Mouse (Mus musculus): Measurements from ENCODE around the gene Daglb. TPM values are rescaled to one million over a fixed set of nuclear protein-coding genes. Genes with fewer than 3 reads are reported as not detected.
A peak's percentile ranks its signal among the peaks of the same experiment; 100 is the strongest.
"Not testable (repeated sequence)": the region's sequence is repeated elsewhere in the genome, so short reads cannot be mapped to it uniquely, and the experiment has no call there.

Daglb gene
- polyA plus RNA-seq, 1 experiment = not detected

DNA sequence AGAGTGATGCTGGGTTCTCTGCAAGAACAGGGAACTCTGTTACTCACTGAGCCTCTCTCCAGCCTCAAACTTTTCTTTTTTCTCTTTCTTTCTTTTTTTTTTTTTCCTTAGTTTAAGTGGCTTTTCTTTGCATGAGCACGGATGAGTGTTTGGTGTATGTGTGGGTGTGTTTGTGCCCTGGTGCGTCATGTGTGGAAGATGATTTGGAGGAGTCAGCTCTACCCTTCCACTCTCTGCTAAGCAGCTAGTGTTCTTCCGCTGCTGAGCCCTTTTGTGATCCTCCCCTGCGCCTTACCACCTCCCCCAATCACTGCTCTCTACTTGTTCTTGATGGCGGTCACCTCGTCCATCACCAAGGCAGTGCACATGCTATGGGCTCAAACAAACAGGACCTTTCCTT lies 31.3 kb downstream of the Daglb start:
- TF ChIP-seq CTCF (IDR thresholded peaks at IDR 0.05; ENCODE audit: insufficient read depth, low read depth, low read length) = no peak
- H3K4me3 ChIP-seq (ENCODE audit: insufficient read depth, low read depth, low read length) = no peak overlapping the region
- H3K4me1 ChIP-seq (ENCODE audit: control insufficient read depth, insufficient read depth, low read length) = no peaks in the 10 kb centered on the region
- WGBS = 90% methylated on average over 6 of the region's 6 CpGs
- no peak overlapping the region for H3K27ac ChIP-seq (ENCODE audit: insufficient read depth, low read depth, low read length)

DNA sequence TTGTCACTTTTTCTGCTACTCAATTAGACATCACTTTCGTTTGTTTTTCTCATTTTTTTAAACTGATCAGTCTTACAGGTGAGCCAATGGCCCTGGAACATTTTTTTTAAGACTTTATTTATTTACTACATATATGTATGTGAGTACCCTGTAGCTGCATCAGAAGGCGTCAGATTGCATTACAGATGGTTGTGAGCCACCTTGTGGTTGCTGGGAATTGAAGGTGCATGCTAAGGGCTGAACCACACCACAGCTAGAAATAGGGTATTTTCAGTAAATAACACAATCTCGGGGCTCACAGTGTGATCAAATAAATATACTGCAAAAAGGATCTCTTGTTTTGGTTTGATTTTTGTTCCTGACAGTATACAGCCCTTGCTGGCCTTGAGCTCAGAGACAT lies 33.1 kb downstream of the Daglb start:
- no peak overlapping the region for H3K4me3 ChIP-seq (ENCODE audit: insufficient read depth, low read depth, low read length)
- 0 out of 2 replicates have a peak, but pooled peaks cover 4% of the 10 kb centered on the region for H3K4me1 ChIP-seq (ENCODE audit: control insufficient read depth, insufficient read depth, low read length)
- 78% methylated on average over 3 of the region's 3 CpGs for WGBS
- TF ChIP-seq CTCF (IDR thresholded peaks at IDR 0.05; ENCODE audit: insufficient read depth, low read depth, low read length) (no peak), POLR2A (IDR thresholded peaks at IDR 0.05; ENCODE audit: insufficient read depth, low read depth, low read length) (no peak)
- H3K27ac ChIP-seq (ENCODE audit: insufficient read depth, low read depth, low read length) = no peak overlapping the region

DNA sequence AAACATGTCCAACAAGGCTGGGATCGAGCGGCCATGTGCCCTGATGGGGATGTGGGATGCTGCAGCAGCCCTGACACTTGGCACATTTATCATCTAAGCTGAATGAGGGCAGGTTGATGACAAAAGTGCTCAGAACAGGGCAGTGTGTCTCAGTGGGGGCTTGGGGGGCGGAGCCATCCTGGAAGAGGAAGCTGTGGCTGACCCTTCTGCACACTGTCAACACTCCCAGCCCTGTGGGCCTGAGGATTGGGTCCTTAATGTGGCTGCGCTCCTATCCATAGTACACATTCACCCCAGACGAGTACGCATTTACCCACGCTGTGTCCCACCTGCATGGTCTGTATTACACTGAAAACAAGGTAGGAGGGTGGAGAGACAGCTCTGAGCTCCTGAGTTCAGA lies 34.8 kb downstream of the Daglb start:
- Histone ChIP-seq H3K4me1 (ENCODE audit: control insufficient read depth, insufficient read depth, low read length) (0 out of 2 replicates have a peak, but pooled peaks cover 4% of the 10 kb centered on the region), H3K4me3 (ENCODE audit: insufficient read depth, low read depth, low read length) (no peak overlapping the region), H3K27ac (ENCODE audit: insufficient read depth, low read depth, low read length) (no peak overlapping the region)
- 93% methylated on average over 7 of the region's 7 CpGs for WGBS
- TF ChIP-seq POLR2A (IDR thresholded peaks at IDR 0.05; ENCODE audit: insufficient read depth, low read depth, low read length) (no peak), CTCF (IDR thresholded peaks at IDR 0.05; ENCODE audit: insufficient read depth, low read depth, low read length) (no peak)

DNA sequence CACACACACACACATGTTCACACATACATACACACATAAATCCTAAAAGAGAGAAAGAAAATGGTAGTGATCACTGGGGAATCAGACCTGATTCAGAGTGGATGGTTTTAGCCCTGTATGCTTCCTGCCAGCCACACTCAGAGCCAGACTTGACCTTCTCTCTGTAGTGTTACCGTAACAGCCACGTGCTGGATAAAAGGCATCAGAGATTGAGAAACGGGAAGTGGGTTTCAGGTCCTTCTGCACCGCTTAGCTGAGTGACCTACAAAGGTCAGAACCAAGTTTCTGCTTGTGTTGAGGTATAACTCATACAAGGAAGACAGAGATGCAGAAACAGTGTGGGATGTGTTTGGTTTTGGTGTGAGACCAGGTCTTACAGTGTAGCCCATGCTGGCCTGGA lies 35.3 kb downstream of the Daglb start:
- Histone ChIP-seq H3K4me1 (ENCODE audit: control insufficient read depth, insufficient read depth, low read length) (0 out of 2 replicates have a peak, but pooled peaks cover 4% of the 10 kb centered on the region), H3K27ac (ENCODE audit: insufficient read depth, low read depth, low read length) (no peak overlapping the region), H3K4me3 (ENCODE audit: insufficient read depth, low read depth, low read length) (no peak overlapping the region)
- WGBS = 90% methylated on average over 4 of the region's 4 CpGs
- TF ChIP-seq CTCF (IDR thresholded peaks at IDR 0.05; ENCODE audit: insufficient read depth, low read depth, low read length) (no peak), POLR2A (IDR thresholded peaks at IDR 0.05; ENCODE audit: insufficient read depth, low read depth, low read length) (no peak)

DNA sequence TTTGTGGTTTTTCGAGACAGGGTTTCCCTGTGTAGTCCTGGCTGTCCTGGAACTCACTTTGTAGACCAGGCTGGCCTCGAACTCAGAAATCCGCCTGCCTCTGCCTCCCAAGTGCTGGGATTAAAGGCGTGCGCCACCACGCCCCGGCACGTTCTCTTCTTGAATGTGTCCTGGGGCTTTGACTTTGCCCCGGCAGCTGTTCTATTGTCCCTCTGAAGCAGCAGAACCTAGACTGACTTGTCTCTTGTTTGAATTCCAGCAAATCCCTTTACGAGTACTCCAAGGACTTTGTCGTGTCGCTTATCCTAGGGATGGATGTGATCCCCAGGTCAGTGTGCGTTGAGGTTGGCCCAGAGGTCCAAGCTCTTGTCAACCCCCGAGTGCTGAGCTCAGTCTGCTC lies 36.3 kb downstream of the Daglb start:
- WGBS = 90% methylated on average over 13 of the region's 14 CpGs
- H3K4me1 ChIP-seq (ENCODE audit: control insufficient read depth, insufficient read depth, low read length); H3K27ac ChIP-seq (ENCODE audit: insufficient read depth, low read depth, low read length); H3K4me3 ChIP-seq (ENCODE audit: insufficient read depth, low read depth, low read length): not testable (repeated sequence)

DNA sequence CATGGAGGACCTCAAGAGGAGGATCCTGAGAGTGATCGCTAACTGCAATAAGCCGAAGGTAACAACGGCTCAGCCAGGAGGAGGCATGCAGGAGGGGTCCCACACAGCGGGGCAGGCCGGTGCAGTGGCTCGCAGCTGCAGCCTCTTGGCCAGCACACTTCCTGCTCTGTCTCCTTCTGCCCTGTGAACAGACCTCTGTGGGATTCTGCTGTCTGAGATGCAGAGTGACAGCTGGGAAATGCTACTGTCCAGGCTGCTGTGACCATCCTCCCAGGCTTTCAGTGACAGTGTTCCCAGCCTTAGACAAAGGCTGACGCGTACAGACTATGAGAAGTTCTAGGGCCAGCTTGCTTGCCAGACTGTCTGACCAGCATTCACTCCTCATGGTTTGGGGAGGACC lies 36.8 kb downstream of the Daglb start:
- TF ChIP-seq CTCF (IDR thresholded peaks at IDR 0.05; ENCODE audit: insufficient read depth, low read depth, low read length) = no peak
- H3K4me1 ChIP-seq (ENCODE audit: control insufficient read depth, insufficient read depth, low read length) = 0 out of 2 replicates have a peak, but pooled peaks cover 4% of the 10 kb centered on the region
- 79% methylated on average over 8 of the region's 8 CpGs for WGBS
- no peak overlapping the region for H3K4me3 ChIP-seq (ENCODE audit: insufficient read depth, low read depth, low read length)
- H3K27ac ChIP-seq (ENCODE audit: insufficient read depth, low read depth, low read length) = no peak overlapping the region

DNA sequence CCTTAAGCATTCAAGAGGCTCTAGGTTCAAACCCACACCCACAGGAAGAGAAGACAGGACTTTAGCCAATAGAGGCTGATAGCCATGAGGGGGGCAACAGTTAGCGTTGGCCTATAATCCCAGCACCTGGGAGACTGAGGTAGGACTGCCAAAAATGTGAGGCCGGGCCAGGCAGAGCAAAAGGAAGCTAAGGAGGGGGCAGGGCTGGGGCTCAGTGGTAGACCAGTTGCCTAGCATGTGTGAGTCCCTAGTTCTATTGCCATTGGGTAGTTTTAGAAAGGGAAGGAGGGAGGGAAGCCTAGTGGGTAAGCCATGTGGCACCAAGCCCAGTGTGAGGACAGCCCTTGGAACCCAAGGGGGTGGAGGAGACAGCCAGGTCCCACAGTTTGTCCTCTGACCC lies 37.3 kb downstream of the Daglb start:
- H3K4me3 ChIP-seq (ENCODE audit: insufficient read depth, low read depth, low read length) = no peak overlapping the region
- H3K4me1 ChIP-seq (ENCODE audit: control insufficient read depth, insufficient read depth, low read length) = 0 out of 2 replicates have a peak, but pooled peaks cover 4% of the 10 kb centered on the region
- 49% methylated on average over 2 of the region's 2 CpGs for WGBS
- H3K27ac ChIP-seq (ENCODE audit: insufficient read depth, low read depth, low read length) = no peak overlapping the region
- TF ChIP-seq POLR2A (IDR thresholded peaks at IDR 0.05; ENCODE audit: insufficient read depth, low read depth, low read length) (no peak), CTCF (IDR thresholded peaks at IDR 0.05; ENCODE audit: insufficient read depth, low read depth, low read length) (no peak)

DNA sequence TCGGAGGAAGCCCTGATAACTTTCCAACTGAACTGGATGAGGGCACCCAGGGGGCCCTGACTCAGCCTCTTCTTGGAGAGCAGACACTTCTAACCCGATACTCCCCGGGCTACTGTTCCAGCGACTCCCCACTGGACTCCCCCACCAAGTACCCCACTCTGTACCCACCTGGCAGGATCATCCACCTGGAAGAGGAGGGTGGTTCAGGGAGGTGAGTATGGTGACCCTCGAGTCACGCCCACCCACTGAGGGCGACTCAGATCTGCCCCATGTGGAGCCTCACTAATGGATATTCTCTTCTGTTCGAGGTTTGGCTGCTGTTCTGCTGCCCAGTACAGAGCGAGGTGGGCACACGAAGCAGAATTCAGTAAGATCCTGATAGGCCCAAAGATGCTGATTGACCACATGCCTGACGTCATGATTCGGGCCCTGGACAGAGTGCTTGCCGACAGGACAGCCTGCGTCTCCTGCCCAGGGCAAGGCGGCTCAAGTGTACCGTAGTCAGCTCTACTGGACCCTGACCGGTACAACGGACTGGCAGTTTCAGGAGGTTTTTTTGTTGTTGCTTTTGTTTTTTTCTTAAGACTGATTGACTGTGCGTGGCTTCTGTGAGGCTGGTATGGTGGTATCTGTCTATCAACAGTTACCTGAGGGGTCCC lies 38.6 kb downstream of the Daglb start:
- 0 out of 2 replicates have a peak, but pooled peaks have one; percentile 16 for TF ChIP-seq POLR2A (IDR thresholded peaks at IDR 0.05; ENCODE audit: insufficient read depth, low read depth, low read length)
- no peak for TF ChIP-seq CTCF (IDR thresholded peaks at IDR 0.05; ENCODE audit: insufficient read depth, low read depth, low read length)
- no peak overlapping the region for H3K4me3 ChIP-seq (ENCODE audit: insufficient read depth, low read depth, low read length)
- 87% methylated on average over 19 of the region's 19 CpGs for WGBS

DNA sequence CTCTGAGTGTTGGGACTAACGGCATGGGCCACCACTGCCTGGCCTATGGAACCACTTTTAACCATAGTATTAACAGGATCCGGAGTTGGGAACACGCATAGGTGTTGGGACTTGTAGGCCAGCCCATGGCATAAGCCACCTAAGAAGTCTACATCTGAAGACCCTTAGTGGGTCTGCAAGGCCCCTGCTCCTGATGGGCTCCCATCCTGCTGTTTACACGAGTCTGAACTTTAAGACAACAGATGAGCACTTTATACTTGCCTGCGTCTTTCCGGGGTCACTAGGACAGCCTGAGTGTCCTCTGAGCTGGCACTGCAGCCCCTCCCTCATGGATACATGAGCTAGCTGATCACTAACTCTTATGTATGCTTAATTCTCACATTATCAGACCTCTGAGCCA lies 39.4 kb downstream of the Daglb start:
- Histone ChIP-seq H3K27ac (ENCODE audit: insufficient read depth, low read depth, low read length) (no peak overlapping the region), H3K4me3 (ENCODE audit: insufficient read depth, low read depth, low read length) (no peak overlapping the region), H3K4me1 (ENCODE audit: control insufficient read depth, insufficient read depth, low read length) (peaks cover 11% of the 10 kb centered on the region)
- 91% methylated on average over 6 of the region's 6 CpGs for WGBS
- TF ChIP-seq POLR2A (IDR thresholded peaks at IDR 0.05; ENCODE audit: insufficient read depth, low read depth, low read length) = no peak
- TF ChIP-seq CTCF (IDR thresholded peaks at IDR 0.05; ENCODE audit: insufficient read depth, low read depth, low read length) = no peak

More for the DNA sequence above, 38.6 kb downstream of the Daglb start:
- no peak overlapping the region for H3K27ac ChIP-seq (ENCODE audit: insufficient read depth, low read depth, low read length)
- peaks cover 5% of the 10 kb centered on the region for H3K4me1 ChIP-seq (ENCODE audit: control insufficient read depth, insufficient read depth, low read length)

DNA sequence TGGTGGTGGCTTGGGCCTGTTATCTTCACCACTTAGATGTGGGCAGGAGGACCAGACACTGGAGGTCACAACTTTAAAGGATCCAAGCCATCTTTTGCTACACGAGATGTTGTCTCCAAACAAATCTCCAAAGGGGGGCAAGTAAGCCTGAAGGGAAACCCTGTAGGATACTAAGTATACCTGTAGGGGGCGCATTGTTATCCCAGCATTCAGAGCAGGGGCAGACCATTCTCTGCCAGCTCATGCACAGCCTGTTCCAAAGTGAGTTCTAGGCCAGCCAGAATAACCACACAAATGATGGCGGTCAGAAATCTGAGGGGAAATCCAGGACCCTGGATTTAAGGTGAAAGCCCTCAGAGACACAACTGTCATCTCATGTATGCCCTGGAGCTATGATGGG lies 40.1 kb downstream of the Daglb start:
- H3K4me1 ChIP-seq (ENCODE audit: control insufficient read depth, insufficient read depth, low read length) = peaks cover 16% of the 10 kb centered on the region
- TF ChIP-seq POLR2A (IDR thresholded peaks at IDR 0.05; ENCODE audit: insufficient read depth, low read depth, low read length) (no peak), CTCF (IDR thresholded peaks at IDR 0.05; ENCODE audit: insufficient read depth, low read depth, low read length) (peak; percentile 17; the same call in 1 of the 2 replicates)
- WGBS = 58% methylated on average over 3 of the region's 3 CpGs
- no peak overlapping the region for H3K27ac ChIP-seq (ENCODE audit: insufficient read depth, low read depth, low read length)
- no peak overlapping the region for H3K4me3 ChIP-seq (ENCODE audit: insufficient read depth, low read depth, low read length)
